Mouse (Mus musculus): Measurements from ENCODE around the gene Ccl25. TPM values are rescaled to one million over a fixed set of nuclear protein-coding genes. Genes with fewer than 3 reads are reported as not detected.

The Ccl25 gene
- polyA plus RNA-seq (2014; fragmentation: Illumina TruSeq; extraction: RNeasy Lipid Tissue Mini Kit (QIAGEN cat#74804)), result 8.8 TPM

GRCm38 (mm10) chr8:4324983-4325750 lies at the start of gene Ccl25, which contains the start of gene Elavl1:
Ccl25 (plus strand) TSS chr8:4325210.
Elavl1 (minus strand) TSS chr8:4325413.

GRCm38 (mm10) chr8:4275275-4276110 lies 49.5 kb upstream of the Ccl25 start, which contains the start of gene Timm44:
Timm44 (minus strand) TSS chr8:4275913.

Other genes starting within 250 kb of the Ccl25 start
- gene Cd209f, start 219.4 kb upstream of the Ccl25 start, polyA plus RNA-seq (2014; fragmentation: Illumina TruSeq; extraction: RNeasy Lipid Tissue Mini Kit (QIAGEN cat#74804)), result 1.7 TPM
- not detected for gene Cd209g, start 191.1 kb upstream of the Ccl25 start, polyA plus RNA-seq (2014; fragmentation: Illumina TruSeq; extraction: RNeasy Lipid Tissue Mini Kit (QIAGEN cat#74804))
- 2.3 TPM for gene Evi5l, start 158.6 kb upstream of the Ccl25 start, polyA plus RNA-seq (2014; fragmentation: Illumina TruSeq; extraction: RNeasy Lipid Tissue Mini Kit (QIAGEN cat#74804))
- gene Prr36, start 107.8 kb upstream of the Ccl25 start, polyA plus RNA-seq (2014; fragmentation: Illumina TruSeq; extraction: RNeasy Lipid Tissue Mini Kit (QIAGEN cat#74804)), result 1.0 TPM
- gene Lrrc8e, start 98.4 kb upstream of the Ccl25 start, polyA plus RNA-seq (2014; fragmentation: Illumina TruSeq; extraction: RNeasy Lipid Tissue Mini Kit (QIAGEN cat#74804)), result 4.1 TPM
- 7.6 TPM for gene Map2k7, start 86.5 kb upstream of the Ccl25 start, polyA plus RNA-seq (2014; fragmentation: Illumina TruSeq; extraction: RNeasy Lipid Tissue Mini Kit (QIAGEN cat#74804))
- not detected for gene Gm49320, start 86.3 kb upstream of the Ccl25 start, polyA plus RNA-seq (2014; fragmentation: Illumina TruSeq; extraction: RNeasy Lipid Tissue Mini Kit (QIAGEN cat#74804))
- 4.4 TPM for gene Tgfbr3l, start 77.0 kb upstream of the Ccl25 start, polyA plus RNA-seq (2014; fragmentation: Illumina TruSeq; extraction: RNeasy Lipid Tissue Mini Kit (QIAGEN cat#74804))
- 3.2 TPM for gene Snapc2, start 72.1 kb upstream of the Ccl25 start, polyA plus RNA-seq (2014; fragmentation: Illumina TruSeq; extraction: RNeasy Lipid Tissue Mini Kit (QIAGEN cat#74804))
- 5.4 TPM for gene Ctxn1, start 65.9 kb upstream of the Ccl25 start, polyA plus RNA-seq (2014; fragmentation: Illumina TruSeq; extraction: RNeasy Lipid Tissue Mini Kit (QIAGEN cat#74804))
- 134 TPM for gene Timm44, start 49.3 kb upstream of the Ccl25 start, polyA plus RNA-seq (2014; fragmentation: Illumina TruSeq; extraction: RNeasy Lipid Tissue Mini Kit (QIAGEN cat#74804))
- gene Elavl1, start 203 bp downstream of the Ccl25 start, polyA plus RNA-seq (2014; fragmentation: Illumina TruSeq; extraction: RNeasy Lipid Tissue Mini Kit (QIAGEN cat#74804)), result 93.7 TPM
- 13.3 TPM for gene Cers4, start 167.8 kb downstream of the Ccl25 start, polyA plus RNA-seq (2014; fragmentation: Illumina TruSeq; extraction: RNeasy Lipid Tissue Mini Kit (QIAGEN cat#74804))